Mouse (Mus musculus) frontal cortex, postnatal 25 days (tissue): Measurements from ENCODE around the gene Runx3.

ENCODE experiments used
- DNase-seq, 2 experiments: peaks; one replicate each; pipeline ENCODE4 v3.0.0; 2022; ENCODE audit warnings: low spot score in 2 of 2

The Runx3 gene

DNA sequence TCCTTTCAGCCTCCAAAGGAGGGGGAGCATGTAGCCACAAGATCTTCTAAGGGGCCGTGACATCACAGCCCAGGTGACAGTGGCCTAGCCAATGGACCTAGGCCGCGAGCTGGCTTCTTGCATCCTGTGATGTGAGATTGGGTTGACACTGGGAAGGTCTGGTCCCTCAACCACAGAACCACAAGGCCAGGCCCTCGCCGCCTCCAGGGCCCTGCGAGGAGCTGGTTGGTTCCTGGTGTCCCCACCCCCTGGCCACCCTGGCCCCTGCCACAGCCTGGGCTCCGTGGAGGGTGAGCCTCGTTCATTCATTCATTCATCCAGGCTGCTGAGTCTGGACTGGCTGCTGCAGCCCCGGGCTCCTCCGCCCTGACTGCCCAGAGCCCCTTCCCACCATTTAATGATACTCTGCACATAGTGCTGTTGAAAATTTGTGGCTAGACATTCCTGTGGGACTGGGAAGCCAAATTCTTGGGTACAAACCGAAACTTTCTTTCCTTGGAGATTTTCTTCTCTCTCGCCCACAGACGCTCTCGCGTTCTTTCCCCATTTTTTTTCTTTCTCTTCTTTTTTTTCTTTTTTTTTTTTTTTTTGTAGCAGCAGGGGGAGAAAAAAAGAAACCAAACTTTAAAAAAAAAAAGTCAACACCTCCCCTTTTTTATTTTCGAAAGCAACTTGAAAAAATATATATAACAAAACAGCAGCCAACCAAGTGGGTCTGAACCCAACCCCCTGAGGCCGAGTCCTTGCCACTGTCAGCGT is at the start of gene Runx3:
Runx3 (plus strand) TSS at position 311 of the 759 bp plus-strand sequence.
- DNase-seq: no peak

DNA sequence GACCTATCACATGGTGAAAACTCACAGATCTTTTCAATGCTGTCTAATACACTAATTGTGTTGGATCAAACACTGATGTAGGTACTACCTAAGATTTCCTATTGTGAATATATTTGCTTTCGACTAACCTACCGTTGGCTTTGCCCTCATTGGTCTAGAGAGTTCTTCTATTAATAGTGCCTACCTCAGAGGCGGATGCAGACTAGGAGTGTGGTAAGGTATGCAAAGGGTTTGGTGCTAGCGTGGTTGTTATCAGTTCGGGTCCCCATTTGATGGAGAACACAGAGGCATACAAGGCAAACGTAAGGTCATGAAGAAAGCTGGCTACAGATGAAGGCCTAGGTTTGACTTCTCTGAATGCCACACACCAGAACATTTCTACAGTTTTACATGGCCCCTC is 47.8 kb upstream of the Runx3 start:
- no peak for DNase-seq

GRCm38 (mm10) chr4:135073523-135073922 is 46.9 kb upstream of the Runx3 start:
- no peak for DNase-seq

DNA sequence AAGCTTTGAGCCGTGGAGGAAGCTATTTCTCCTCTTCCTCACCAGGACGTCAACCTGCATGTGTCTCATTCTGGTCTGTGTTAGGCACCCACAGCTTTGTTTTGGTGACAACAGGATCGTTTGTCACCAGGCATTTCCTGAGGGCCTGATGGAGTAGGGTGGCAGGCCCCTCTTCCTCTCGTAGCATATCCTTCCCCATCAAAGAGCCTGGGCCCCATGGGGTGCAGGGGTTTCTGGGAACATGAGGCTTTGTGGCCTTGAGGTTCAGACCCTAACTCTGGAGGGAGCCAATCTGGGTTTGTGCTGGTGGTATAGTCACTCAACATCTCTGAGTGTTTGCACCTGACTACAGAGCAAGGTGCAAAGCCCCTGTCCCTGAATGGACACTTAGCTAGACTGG is 45.8 kb upstream of the Runx3 start:
- DNase-seq: no peak

- no peak for DNase-seq
Measured at GRCm38 (mm10) chr4:135075360-135075759, 45.1 kb upstream of the Runx3 start.

- no peak for DNase-seq
Measured at GRCm38 (mm10) chr4:135076611-135077010, 43.8 kb upstream of the Runx3 start.

DNA sequence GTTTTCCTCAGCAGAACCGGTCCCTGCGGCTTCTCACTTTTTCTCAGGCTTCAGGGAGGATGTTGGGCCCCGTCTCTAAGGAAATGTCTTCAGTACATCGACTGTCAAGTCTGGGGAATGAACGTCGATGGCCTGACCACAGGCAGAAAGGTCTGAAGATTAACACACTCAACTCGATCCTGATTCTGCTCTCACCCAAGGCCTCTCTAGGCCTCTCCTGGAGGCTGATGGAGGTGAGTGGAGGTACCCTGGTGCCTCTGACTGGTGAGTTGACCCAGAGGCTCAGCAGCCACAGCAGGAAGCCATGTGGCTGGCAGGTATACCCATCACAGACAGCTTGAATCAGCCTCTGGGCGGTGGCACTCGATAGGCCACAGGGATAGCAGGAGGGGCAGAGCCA is 43.3 kb upstream of the Runx3 start:
- no peak for DNase-seq

DNA sequence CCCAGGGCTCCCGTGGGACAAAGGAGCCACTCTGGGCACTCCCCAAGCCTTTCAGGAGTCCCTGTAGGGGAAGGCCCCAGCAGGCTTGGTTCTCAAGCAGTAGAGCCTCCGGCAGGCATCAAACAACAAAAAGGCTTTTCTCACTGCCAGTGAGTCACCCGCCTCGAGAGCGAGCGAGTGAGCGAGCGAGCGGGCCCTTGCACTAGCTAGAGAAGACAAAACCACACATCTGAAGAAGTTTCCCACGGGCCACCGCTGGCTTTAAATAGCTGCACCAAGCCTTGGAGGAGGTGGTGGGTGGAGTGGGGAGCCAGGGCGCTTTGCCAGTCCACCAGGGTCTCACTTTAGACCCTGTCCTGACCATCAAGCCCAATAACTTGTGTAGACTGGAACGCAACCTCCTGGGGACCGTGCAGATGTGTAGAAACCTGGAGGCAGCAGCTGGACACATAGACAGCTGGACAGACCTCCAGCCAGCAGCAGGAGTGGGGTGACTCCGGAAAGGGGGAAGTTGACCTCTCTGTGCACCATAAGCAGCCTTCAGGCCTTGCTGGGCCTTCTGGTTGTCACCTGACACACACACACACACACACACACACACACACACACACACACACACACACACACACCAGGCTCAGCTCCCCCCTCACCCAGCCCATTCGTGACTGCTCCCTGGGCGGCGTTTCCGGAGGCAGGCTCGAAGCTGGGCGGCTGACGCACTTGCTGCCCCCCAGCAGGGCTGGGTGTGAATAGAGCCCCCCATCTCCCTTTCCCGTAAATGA is 40.4 kb upstream of the Runx3 start:
- no peak for DNase-seq

DNA sequence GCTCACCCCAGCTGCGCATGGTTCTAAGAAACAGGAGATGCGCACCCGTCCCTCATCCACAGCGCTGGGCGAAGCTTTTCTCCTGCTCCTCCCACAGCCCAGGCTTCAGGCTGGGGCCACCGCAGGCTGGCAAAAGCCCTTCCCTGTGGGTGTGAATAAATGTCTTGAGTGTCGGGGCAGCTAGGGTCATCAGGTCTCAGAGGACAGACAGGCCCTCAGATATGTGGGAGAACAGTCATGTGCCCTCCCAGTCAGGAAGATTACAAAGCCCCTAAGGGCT is 39.9 kb upstream of the Runx3 start:
- no peak for DNase-seq

GRCm38 (mm10) chr4:135083089-135083488 is 37.4 kb upstream of the Runx3 start:
- DNase-seq: no peak

DNA sequence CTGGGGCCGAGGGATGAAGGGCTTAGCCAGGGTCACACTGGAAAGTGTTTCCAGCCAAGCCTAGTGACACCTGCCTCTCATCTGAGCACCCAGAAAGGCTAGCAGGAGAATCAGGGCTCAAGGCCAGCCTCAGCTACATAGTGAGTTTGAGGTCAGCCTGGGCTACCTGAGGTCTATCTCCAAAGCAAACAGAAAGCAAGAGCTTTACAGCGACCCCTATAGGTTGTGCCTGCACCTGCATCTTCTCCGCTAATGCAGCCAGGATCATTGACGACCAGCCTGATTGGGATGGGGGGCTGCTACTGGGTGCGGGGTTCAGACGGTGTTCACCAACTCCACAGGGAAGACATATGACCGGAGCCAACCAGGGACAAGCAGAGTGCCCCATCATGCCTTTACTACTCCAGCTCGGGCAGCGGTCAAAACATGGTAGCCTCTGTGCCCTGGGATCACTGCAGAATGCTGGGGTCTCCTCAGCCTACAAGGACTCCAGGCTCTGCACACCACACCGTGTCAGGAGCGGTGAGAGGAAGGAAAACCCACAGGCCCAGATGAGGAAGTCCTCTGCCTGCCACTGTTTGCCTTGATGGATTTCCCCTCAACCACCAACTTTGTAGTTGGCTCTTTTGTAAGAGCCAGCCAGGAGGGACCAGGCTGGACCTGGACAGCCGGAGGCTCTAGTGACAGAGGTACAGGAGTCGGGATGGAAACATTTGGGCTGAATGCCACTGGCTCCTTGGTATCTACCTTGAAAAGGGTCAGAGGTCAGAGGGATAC is 35.2 kb upstream of the Runx3 start:
- no peak for DNase-seq

- DNase-seq: no peak
Measured at GRCm38 (mm10) chr4:135090613-135091012, 29.8 kb upstream of the Runx3 start.

- DNase-seq: no peak
Measured at GRCm38 (mm10) chr4:135092871-135093270, 27.6 kb upstream of the Runx3 start.

- DNase-seq: no peak
Measured at GRCm38 (mm10) chr4:135095693-135096092, 24.8 kb upstream of the Runx3 start.

DNA sequence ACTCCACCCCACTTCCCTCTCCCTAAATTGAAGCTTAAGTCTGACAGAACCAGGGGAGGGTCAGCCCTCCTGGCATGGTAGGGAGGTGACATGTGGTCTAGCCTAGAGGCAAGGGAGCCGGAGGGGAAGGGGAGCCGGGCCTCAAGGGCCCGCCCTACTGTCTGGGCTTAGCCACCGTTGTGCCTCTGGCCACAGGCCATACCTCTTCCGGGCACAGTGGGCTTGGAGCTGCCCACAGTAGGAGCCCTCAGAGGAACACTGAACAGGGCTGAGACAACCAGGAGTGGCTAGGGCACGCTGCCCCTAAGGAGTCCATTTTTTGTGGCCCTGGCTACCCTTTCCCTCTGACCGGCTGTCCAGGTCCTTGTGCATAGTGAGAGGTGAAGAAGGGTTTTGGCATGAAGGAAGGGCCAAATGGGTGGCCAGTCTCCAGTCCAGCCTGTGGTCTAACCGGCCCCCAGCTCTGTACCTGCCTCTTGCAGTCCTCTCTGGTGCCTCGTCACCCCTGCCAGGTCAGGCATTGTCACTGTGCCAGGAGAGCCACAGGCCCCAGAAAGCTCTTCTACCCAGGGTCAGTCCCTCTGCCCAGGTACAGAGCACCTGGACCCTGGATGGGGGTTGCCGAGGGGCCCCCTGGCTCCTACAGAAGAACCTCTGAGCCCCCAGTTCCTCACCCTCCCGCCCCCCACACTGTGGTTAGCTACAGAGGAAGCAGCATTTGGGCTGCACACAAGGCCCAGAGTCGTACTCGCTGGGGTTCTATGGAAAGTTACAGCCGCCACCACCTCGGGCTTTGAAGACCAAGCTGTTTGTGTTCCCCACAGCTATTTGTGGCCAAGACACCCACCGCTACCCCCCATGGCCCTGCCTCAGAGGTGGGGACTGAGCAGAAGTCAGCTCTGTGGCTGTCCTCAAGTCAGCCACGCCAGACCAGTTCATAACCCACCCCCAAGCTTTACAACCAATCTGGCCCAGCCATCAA is 22.3 kb upstream of the Runx3 start:
- DNase-seq: no peak

GRCm38 (mm10) chr4:135102019-135102740 is 18.3 kb upstream of the Runx3 start:
- DNase-seq: no peak

DNA sequence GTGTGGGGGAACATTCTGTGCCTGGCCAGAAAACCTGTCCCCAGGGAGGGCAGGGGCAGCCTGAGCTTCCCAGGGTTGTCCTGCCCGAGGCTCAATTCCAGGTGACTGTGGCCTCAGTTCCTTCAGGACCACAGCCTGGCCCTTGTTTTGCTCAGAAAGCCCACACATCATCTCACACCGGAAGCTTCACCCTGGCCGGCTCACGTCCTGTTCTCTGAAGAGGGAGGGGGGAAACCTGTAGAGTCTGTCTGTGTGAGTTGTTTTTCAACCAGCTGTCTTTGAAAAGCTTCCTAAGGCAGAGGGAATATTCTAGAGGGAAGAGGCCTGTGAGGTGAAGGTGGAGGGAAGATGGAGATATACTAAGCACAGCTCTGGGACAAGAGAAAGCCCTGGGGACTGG is 17.7 kb upstream of the Runx3 start:
- no peak for DNase-seq

DNA sequence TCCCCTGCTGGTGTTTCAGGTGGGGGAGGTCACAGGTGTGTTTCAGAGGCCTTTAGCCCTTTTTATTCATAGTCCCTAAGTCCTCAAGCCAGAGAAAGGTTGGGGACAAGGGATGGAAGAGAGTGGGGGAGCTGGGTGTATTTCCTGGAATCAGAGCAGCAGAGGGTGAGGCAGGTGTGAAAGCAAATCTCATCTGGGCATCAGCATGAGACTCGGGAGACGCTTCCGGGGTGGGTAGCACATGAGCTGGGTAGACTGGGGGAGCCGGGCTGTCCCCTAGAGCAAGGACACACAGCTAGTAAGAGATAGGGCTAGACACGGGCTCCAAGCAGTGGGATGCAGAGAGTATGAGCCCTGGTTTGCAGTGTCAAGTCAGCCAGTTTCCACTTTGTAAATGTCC is 16.7 kb upstream of the Runx3 start:
- no peak for DNase-seq

GRCm38 (mm10) chr4:135106968-135107367 is 13.5 kb upstream of the Runx3 start:
- DNase-seq: no peak

GRCm38 (mm10) chr4:135108666-135109065 is 11.8 kb upstream of the Runx3 start:
- DNase-seq: no peak

DNA sequence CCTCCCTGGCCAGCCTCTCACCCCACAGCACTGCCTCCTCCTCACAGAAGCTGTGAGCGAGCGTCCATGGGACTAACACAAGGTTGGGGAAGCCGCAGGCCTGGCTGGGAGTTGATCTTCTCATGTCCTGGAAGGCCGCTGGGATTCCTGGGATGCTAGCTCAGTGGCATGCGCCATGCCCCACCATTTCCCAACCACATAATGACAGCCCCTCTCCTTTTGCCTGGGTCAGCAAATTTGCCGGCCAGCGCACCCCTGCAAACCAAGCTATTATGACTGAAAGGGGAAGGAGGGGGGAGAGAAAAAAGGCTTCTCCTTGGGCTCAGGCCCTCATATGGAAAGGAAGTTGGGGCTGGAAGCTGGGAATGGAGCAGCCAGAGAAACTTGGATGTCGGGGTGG is 6.8 kb upstream of the Runx3 start:
- DNase-seq: no peak
